Mouse (Mus musculus) embryonic facial prominence, embryonic 15.5 days (tissue): ENCODE results near the gene Ddi2. TPM values are rescaled to one million over a fixed set of nuclear protein-coding genes. Genes with fewer than 3 reads are reported as not detected.

ENCODE experiments used
- ATAC-seq: fragments of 200-750 bp; cut with Nextera tagmentation; 2 replicates; pipeline ENCODE4 v1.8.0; 2017; ENCODE audit warnings: low read depth, moderate TSS enrichment; ENCODE audit not compliant: insufficient number of reproducible peaks, low FRiP score, low TSS enrichment
- H3K27ac ChIP-seq: fragments of 300-500 bp; sonication (generic); replicated peaks from 2 replicates; pipeline ENCODE4 v1.5.1; 2015; ENCODE audit warnings: mild to moderate bottlenecking, inconsistent platforms
- H3K27me3 ChIP-seq: fragments of 300-500 bp; sonication (generic); 2 replicates; pipeline ENCODE4 v1.6.1; 2015; ENCODE audit warnings: inconsistent platforms
- H3K36me3 ChIP-seq: fragments of 300-500 bp; sonication (generic); 2 replicates; pipeline ENCODE4 v1.6.1; 2015; ENCODE audit warnings: mild to moderate bottlenecking, inconsistent platforms
- H3K4me1 ChIP-seq: fragments of 300-500 bp; sonication (generic); 2 replicates; pipeline ENCODE4 v1.6.1; 2015; ENCODE audit warnings: inconsistent platforms
- H3K4me2 ChIP-seq: fragments of 300-500 bp; sonication (generic); replicated peaks from 2 replicates; pipeline ENCODE4 v1.6.1; 2015; ENCODE audit warnings: mild to moderate bottlenecking, inconsistent platforms
- H3K4me3 ChIP-seq: fragments of 300-500 bp; sonication (generic); replicated peaks from 2 replicates; pipeline ENCODE4 v1.5.1; 2015; ENCODE audit warnings: mild to moderate bottlenecking, inconsistent platforms
- H3K9ac ChIP-seq: fragments of 300-500 bp; sonication (generic); 2 replicates; pipeline ENCODE4 v1.6.1; 2015; ENCODE audit warnings: inconsistent platforms
- H3K9me3 ChIP-seq: fragments of 300-500 bp; sonication (generic); replicated peaks from 2 replicates; pipeline ENCODE4 v1.6.1; 2016; ENCODE audit warnings: inconsistent platforms
- WGBS: fragments of 180-500 bp; shearing (Covaris S2); methylation state at CpG from one replicate; pipeline ENCODE4 v1.1.7; 2015; 5-methylcytosine and 5-hydroxymethylcytosine counted together
- polyA plus RNA-seq: library from polyadenylated mRNA; unstranded; fragments of >200 nt; fragmentation: Nextera tagmentation; extraction: Ambion mirVana; gene quantifications from 2 replicates; pipeline ENCODE4 v1.2.1, GENCODE M21; 2015

Gene Ddi2
- polyA plus RNA-seq, 1 experiment from 2014 or later, result 25.2 TPM

GRCm38 (mm10) chr4:141686525-141686924 lies 36.7 kb downstream of the Ddi2 start:
- no peak overlapping the region for H3K4me3 ChIP-seq
- H3K9me3 ChIP-seq, result no peaks in the 10 kb centered on the region
- H3K27me3 ChIP-seq, result no peaks in the 10 kb centered on the region
- no peak overlapping the region for H3K27ac ChIP-seq
- H3K4me2 ChIP-seq, result no peak overlapping the region
- peaks cover 74% of the 10 kb centered on the region for H3K36me3 ChIP-seq
- no peak for ATAC-seq
- WGBS, result 73% methylated on average over 8 of the region's 8 CpGs
- 0 out of 2 replicates have a peak, but pooled peaks cover 4% of the 10 kb centered on the region for H3K4me1 ChIP-seq
- no peak overlapping the region for H3K9ac ChIP-seq

GRCm38 (mm10) chr4:141686093-141686492 lies 37.1 kb downstream of the Ddi2 start:
- H3K9ac ChIP-seq, result no peak overlapping the region
- no peak overlapping the region for H3K27ac ChIP-seq
- H3K36me3 ChIP-seq, result peaks cover 69% of the 10 kb centered on the region
- no peak overlapping the region for H3K4me2 ChIP-seq
- ATAC-seq, result no peak
- H3K9me3 ChIP-seq, result no peaks in the 10 kb centered on the region
- H3K27me3 ChIP-seq, result no peaks in the 10 kb centered on the region
- WGBS, result 85% methylated on average over 3 of the region's 3 CpGs
- 0 out of 2 replicates have a peak, but pooled peaks cover 4% of the 10 kb centered on the region for H3K4me1 ChIP-seq
- no peak overlapping the region for H3K4me3 ChIP-seq

DNA sequence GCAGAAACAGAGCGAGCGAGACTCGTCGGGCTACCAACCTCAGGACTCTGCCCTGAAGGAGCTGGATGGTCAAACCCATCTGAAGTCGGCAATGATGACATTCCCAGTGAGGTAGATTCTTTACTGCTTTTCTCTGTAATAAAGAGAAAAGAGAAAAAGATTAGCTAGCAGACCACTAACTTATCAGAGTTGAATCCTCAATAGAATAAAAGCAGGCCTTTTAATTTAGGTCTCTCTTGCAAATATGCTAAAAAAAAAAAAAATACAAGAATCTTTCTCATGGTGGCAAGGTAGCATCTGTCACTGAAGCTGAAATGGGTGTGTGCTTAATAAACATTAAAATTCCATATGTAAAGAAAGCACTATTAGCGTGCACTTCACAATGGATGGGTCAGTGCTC lies 37.7 kb downstream of the Ddi2 start, which contains the start of gene Rsc1a1:
TSS of gene Rsc1a1 (minus strand) at position 101 of the 400 bp plus-strand sequence.
- 94% methylated on average over 6 of the region's 6 CpGs for WGBS
- H3K4me2 ChIP-seq, result no peak within 1 kb of the TSS
- H3K27ac ChIP-seq, result no peak within 1 kb of the TSS
- ATAC-seq, result no peak
- no peak within 1 kb of the TSS for H3K4me3 ChIP-seq
- H3K9me3 ChIP-seq, result no peaks in the 10 kb centered on the region
- peaks cover 64% of the 10 kb centered on the region for H3K36me3 ChIP-seq
- H3K9ac ChIP-seq, result no peak within 1 kb of the TSS
- H3K4me1 ChIP-seq, result 0 out of 2 replicates have a peak, but pooled peaks cover 8% of the 10 kb centered on the region
- no peaks in the 10 kb centered on the region for H3K27me3 ChIP-seq

DNA sequence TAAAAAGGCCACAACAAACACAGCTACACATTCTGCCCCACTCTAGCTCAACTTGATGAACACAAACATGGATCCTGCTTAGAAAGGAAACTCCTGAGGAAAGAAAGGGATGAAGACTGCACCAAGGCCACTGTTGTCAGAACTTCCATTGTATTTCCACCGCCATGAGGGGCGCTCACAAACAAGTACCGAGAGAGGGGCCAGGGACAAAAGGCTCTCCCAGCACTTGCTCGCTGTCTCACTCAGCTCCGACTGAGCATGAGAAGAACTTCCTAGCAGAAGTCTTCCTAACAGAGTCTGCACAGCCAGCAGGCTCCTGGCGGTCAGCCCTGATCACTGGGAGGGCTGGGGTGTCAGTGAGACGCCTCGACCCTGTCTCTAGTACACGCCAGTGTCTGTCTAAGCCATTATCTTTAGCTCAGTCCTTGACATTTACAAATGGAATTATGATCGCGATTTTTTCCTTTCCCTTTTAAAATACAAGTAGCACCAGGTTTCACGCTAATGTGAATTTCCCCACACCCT lies 40.5 kb downstream of the Ddi2 start:
- no peak overlapping the region for H3K4me2 ChIP-seq
- no peak overlapping the region for H3K27ac ChIP-seq
- WGBS, result 75% methylated on average over 12 of the region's 12 CpGs
- no peak overlapping the region for H3K4me3 ChIP-seq
- 0 out of 2 replicates have a peak, but pooled peaks cover 8% of the 10 kb centered on the region for H3K4me1 ChIP-seq
- no peaks in the 10 kb centered on the region for H3K9me3 ChIP-seq
- H3K27me3 ChIP-seq, result no peaks in the 10 kb centered on the region
- H3K36me3 ChIP-seq, result peaks cover 43% of the 10 kb centered on the region
- H3K9ac ChIP-seq, result no peak overlapping the region
- ATAC-seq, result no peak

GRCm38 (mm10) chr4:141681767-141682166 lies 41.5 kb downstream of the Ddi2 start:
- H3K9me3 ChIP-seq, result no peaks in the 10 kb centered on the region
- no peak overlapping the region for H3K4me3 ChIP-seq
- H3K4me1 ChIP-seq, result 0 out of 2 replicates have a peak, but pooled peaks cover 8% of the 10 kb centered on the region
- peaks cover 38% of the 10 kb centered on the region for H3K36me3 ChIP-seq
- H3K27me3 ChIP-seq, result no peaks in the 10 kb centered on the region
- no peak overlapping the region for H3K4me2 ChIP-seq
- H3K27ac ChIP-seq, result no peak overlapping the region
- no peak overlapping the region for H3K9ac ChIP-seq
- ATAC-seq, result no peak
- 48% methylated on average over 7 of the region's 7 CpGs for WGBS

DNA sequence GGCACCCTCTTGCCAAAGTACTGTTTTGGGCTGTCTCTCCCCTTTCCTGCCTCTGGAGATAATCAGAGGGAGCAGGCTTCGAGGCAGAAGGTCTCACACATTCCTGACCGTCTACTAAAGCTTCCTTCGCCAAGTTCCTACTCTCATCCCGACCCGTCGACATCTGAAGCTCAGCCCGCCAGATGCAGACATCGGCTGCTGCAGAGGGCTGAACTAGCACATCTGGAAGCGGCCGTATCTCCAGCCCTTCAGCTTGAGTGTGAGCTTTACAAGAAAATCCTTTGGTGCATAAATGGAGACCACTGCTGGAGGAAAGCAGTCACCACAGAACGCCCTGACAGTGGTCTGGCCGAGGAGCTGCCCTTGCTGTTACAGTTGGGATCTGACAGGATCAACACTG lies 42.3 kb downstream of the Ddi2 start:
- H3K36me3 ChIP-seq, result peaks cover 31% of the 10 kb centered on the region
- no peak overlapping the region for H3K27ac ChIP-seq
- H3K9ac ChIP-seq, result no peak overlapping the region
- no peak for ATAC-seq
- H3K27me3 ChIP-seq, result no peaks in the 10 kb centered on the region
- no peak overlapping the region for H3K4me3 ChIP-seq
- H3K4me1 ChIP-seq, result 0 out of 2 replicates have a peak, but pooled peaks cover 8% of the 10 kb centered on the region
- H3K9me3 ChIP-seq, result no peaks in the 10 kb centered on the region
- no peak overlapping the region for H3K4me2 ChIP-seq
- WGBS, result 32% methylated on average over 12 of the region's 12 CpGs

- Histone ChIP-seq H3K36me3 (peaks cover 12% of the 10 kb centered on the region), H3K27ac (no peak overlapping the region), H3K9ac (no peak overlapping the region), H3K4me3 (no peak overlapping the region), H3K4me1 (0 out of 2 replicates have a peak, but pooled peaks cover 8% of the 10 kb centered on the region), H3K27me3 (no peaks in the 10 kb centered on the region), H3K4me2 (no peak overlapping the region), H3K9me3 (no peaks in the 10 kb centered on the region)
- WGBS, result 74% methylated on average over 2 of the region's 2 CpGs
- ATAC-seq, result no peak
These were observed 44.2 kb downstream of the Ddi2 start for GRCm38 (mm10) chr4:141679016-141679415.

DNA sequence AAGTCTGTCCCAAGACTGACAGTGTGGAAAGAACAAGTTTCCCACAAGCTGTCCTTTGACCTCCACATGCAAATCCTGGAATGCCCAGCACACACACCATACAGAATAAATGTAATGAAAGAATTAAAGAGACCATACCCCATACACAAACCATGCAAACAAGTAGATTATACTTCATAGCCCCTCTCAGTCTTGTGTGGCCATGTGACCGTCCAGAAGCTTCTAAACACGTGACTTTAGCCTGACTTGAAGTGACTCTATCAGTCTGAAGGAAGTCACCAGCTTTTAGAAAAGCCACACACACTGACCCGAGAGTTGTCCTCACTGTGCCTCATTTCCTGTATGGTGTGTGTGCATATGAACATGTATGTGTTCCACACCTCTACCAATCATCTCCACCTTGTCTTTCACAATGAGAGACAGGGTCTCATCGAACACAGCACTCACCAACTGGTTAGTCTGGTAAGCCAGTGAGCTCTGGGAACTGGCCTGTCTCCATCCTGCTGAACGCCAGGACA lies 46.7 kb downstream of the Ddi2 start:
- Histone ChIP-seq H3K27ac (no peak overlapping the region), H3K27me3 (no peaks in the 10 kb centered on the region), H3K9me3 (no peaks in the 10 kb centered on the region), H3K36me3 (no peaks in the 10 kb centered on the region), H3K9ac (no peak overlapping the region), H3K4me1 (0 out of 2 replicates have a peak, but pooled peaks cover 11% of the 10 kb centered on the region), H3K4me3 (no peak overlapping the region), H3K4me2 (no peak overlapping the region)
- WGBS, result 76% methylated on average over 5 of the region's 5 CpGs
- ATAC-seq, result no peak

- Histone ChIP-seq H3K9ac (no peak overlapping the region), H3K4me1 (0 out of 2 replicates have a peak, but pooled peaks cover 10% of the 10 kb centered on the region), H3K4me2 (no peak overlapping the region), H3K9me3 (no peaks in the 10 kb centered on the region), H3K36me3 (no peaks in the 10 kb centered on the region), H3K4me3 (no peak overlapping the region), H3K27ac (no peak overlapping the region), H3K27me3 (no peaks in the 10 kb centered on the region)
- 73% methylated on average over 13 of the region's 13 CpGs for WGBS
- no peak for ATAC-seq
These were observed 50.9 kb downstream of the Ddi2 start for GRCm38 (mm10) chr4:141672325-141672724.

DNA sequence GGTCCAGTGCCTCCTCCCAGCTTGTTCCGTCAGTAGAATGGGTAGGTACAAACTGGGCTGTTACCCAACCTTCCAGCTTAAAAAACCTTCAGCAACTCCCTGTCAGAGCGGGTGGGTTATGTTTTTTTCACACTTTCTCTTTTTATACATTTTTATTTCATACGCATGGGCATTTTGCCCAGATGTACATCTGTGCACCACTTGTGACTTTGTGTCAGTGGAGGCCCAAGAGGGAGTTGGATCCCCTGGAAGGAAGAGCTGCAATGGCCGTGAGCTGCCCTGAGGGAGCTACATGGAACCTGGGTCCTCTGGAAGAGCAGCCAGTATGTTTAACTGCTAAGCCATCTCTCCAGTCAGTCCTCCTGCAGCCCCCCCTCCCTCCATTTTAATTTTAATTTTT lies 51.8 kb downstream of the Ddi2 start:
- Histone ChIP-seq H3K27me3 (no peaks in the 10 kb centered on the region), H3K36me3 (no peaks in the 10 kb centered on the region), H3K9ac (no peak overlapping the region), H3K4me3 (no peak overlapping the region), H3K4me2 (no peak overlapping the region), H3K27ac (no peak overlapping the region; the same call in 1 of the 2 replicates), H3K4me1 (0 out of 2 replicates have a peak, but pooled peaks cover 10% of the 10 kb centered on the region), H3K9me3 (no peaks in the 10 kb centered on the region)
- 34% methylated on average over 4 of the region's 4 CpGs for WGBS
- no peak for ATAC-seq

GRCm38 (mm10) chr4:141669898-141670712 lies 53.1 kb downstream of the Ddi2 start:
- Histone ChIP-seq H3K36me3 (no peaks in the 10 kb centered on the region), H3K4me2 (no peak overlapping the region), H3K9me3 (no peaks in the 10 kb centered on the region), H3K27ac (no peak overlapping the region), H3K27me3 (no peaks in the 10 kb centered on the region), H3K4me1 (0 out of 2 replicates have a peak, but pooled peaks cover 11% of the 10 kb centered on the region), H3K4me3 (no peak overlapping the region), H3K9ac (no peak overlapping the region)
- ATAC-seq, result no peak
- 67% methylated on average over 18 of the region's 18 CpGs for WGBS
